Mouse (Mus musculus) stomach, embryonic 15.5 days (tissue): ENCODE measurements around the gene Fmnl2. TPM values are rescaled to one million over a fixed set of nuclear protein-coding genes. Genes with fewer than 3 reads are reported as not detected.

Experiments used
- ATAC-seq: fragments of 200-750 bp; cut with Nextera tagmentation; 2 replicates; pipeline ENCODE4 v1.8.0; 2017; ENCODE audit warnings: low read depth, moderate number of reproducible peaks, moderate TSS enrichment; ENCODE audit not compliant: insufficient read depth, low FRiP score
- H3K27ac ChIP-seq: fragments of 300-500 bp; sonication (generic); 2 replicates; pipeline ENCODE4 v1.5.1; 2015; ENCODE audit warnings: mild to moderate bottlenecking, inconsistent platforms
- H3K27me3 ChIP-seq: fragments of 300-500 bp; sonication (generic); replicated peaks from 2 replicates; pipeline ENCODE4 v1.6.1; 2015; ENCODE audit warnings: inconsistent platforms
- H3K36me3 ChIP-seq: fragments of 300-500 bp; sonication (generic); 2 replicates; pipeline ENCODE4 v1.6.1; 2015; ENCODE audit warnings: inconsistent platforms
- H3K4me1 ChIP-seq: fragments of 300-500 bp; sonication (generic); 2 replicates; pipeline ENCODE4 v1.6.1; 2015; ENCODE audit warnings: inconsistent platforms
- H3K4me2 ChIP-seq: fragments of 300-500 bp; sonication (generic); 2 replicates; pipeline ENCODE4 v1.6.1; 2015; ENCODE audit warnings: mild to moderate bottlenecking, inconsistent platforms
- H3K4me3 ChIP-seq: fragments of 300-500 bp; sonication (generic); replicated peaks from 2 replicates; pipeline ENCODE4 v1.5.1; 2015; ENCODE audit warnings: inconsistent platforms
- H3K9ac ChIP-seq: fragments of 300-500 bp; sonication (generic); 2 replicates; pipeline ENCODE4 v1.6.1; 2015; ENCODE audit warnings: inconsistent platforms
- H3K9me3 ChIP-seq: fragments of 300-500 bp; sonication (generic); 2 replicates; pipeline ENCODE4 v1.6.1; 2016; ENCODE audit warnings: inconsistent platforms
- WGBS: fragments of 180-500 bp; shearing (Covaris S2); methylation state at CpG from one replicate; pipeline ENCODE4 v1.1.7; 2015; 5-methylcytosine and 5-hydroxymethylcytosine counted together
- polyA plus RNA-seq: library from polyadenylated mRNA; unstranded; fragments of >200 nt; fragmentation: Nextera tagmentation; extraction: Ambion mirVana; gene quantifications from 2 replicates; pipeline ENCODE4 v1.2.1, GENCODE M21; 2015

Fmnl2 gene
- polyA plus RNA-seq, 1 experiment from 2014 or later, result 4.7 TPM

GRCm38 (mm10) chr2:53026056-53026769 lies 168.6 kb downstream of the Fmnl2 start:
- H3K4me1 ChIP-seq, result peaks cover 5% of the 10 kb centered on the region; the same call in 1 of the 2 replicates
- WGBS, result 50% methylated on average over 5 of the region's 5 CpGs
- peak; percentile 57; the same call in 1 of the 2 replicates for ATAC-seq
- H3K27ac ChIP-seq, result peak overlapping the region; percentile 26; the same call in 1 of the 2 replicates
- no peaks in the 10 kb centered on the region for H3K9me3 ChIP-seq
- no peak overlapping the region for H3K9ac ChIP-seq
- H3K36me3 ChIP-seq, result no peaks in the 10 kb centered on the region
- H3K4me2 ChIP-seq, result no peak overlapping the region
- no peaks in the 10 kb centered on the region for H3K27me3 ChIP-seq
- no peak overlapping the region for H3K4me3 ChIP-seq

DNA sequence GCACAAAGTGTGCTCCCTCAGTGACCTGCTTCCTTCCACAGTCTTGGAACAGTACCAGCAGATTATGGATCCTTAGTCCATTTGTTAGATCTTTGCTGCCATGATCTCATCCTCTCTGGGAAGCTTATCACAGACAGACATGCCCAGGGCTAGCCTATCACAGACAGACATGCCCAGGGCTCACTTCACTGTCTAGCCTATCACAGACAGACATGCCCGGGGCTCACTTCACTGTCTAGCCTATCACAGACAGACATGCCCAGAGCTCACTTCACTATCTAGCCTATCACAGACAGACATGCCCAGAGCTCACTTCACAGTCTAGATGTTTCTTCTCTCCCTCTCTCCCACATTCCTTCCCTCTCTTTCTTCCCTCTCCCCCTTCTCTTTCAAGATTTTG lies 171.2 kb downstream of the Fmnl2 start:
- ATAC-seq, result no peak
- H3K9ac ChIP-seq, result no peak overlapping the region
- H3K4me2 ChIP-seq, result no peak overlapping the region
- no peak overlapping the region for H3K4me3 ChIP-seq
- no peaks in the 10 kb centered on the region for H3K27me3 ChIP-seq
- WGBS, result 92% methylated on average over 1 of the region's 1 CpGs
- H3K27ac ChIP-seq, result no peak overlapping the region
- H3K36me3 ChIP-seq, result no peaks in the 10 kb centered on the region
- H3K9me3 ChIP-seq, result no peaks in the 10 kb centered on the region
- H3K4me1 ChIP-seq, result peaks cover 5% of the 10 kb centered on the region; the same call in 1 of the 2 replicates

- Histone ChIP-seq H3K27me3 (no peaks in the 10 kb centered on the region), H3K4me1 (peaks cover 5% of the 10 kb centered on the region; the same call in 1 of the 2 replicates), H3K27ac (peak overlapping the region; percentile 77), H3K9ac (no peak overlapping the region), H3K36me3 (no peaks in the 10 kb centered on the region), H3K4me2 (no peak overlapping the region), H3K4me3 (no peak overlapping the region), H3K9me3 (no peaks in the 10 kb centered on the region)
- WGBS, result 32% methylated on average over 7 of the region's 7 CpGs
- ATAC-seq, result peak; percentile 68; the same call in 1 of the 2 replicates
These were observed 172.2 kb downstream of the Fmnl2 start for GRCm38 (mm10) chr2:53029716-53030431.

DNA sequence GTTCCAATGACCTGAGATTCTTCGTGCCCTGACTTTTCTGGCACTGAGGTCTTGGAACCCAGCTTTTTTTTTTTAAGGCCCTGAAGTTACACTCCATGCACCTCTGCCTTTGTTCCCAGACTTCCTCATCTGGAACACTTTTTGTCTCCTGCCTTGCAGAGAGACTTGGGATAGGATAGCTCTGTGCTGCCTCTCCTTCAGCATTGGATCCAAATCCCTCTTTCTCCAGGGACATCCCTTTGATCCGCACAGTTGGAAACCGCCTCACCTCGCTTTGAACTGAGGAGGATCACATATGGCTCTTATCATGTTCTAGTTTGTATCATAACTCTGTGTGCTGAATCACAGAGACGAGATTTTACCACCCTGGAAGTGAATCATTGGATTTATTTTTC lies 172.8 kb downstream of the Fmnl2 start:
- H3K9me3 ChIP-seq, result no peaks in the 10 kb centered on the region
- H3K36me3 ChIP-seq, result no peaks in the 10 kb centered on the region
- H3K9ac ChIP-seq, result no peak overlapping the region
- WGBS, result 46% methylated on average over 5 of the region's 5 CpGs
- peaks cover 5% of the 10 kb centered on the region; the same call in 1 of the 2 replicates for H3K4me1 ChIP-seq
- no peak overlapping the region for H3K4me3 ChIP-seq
- H3K27me3 ChIP-seq, result no peaks in the 10 kb centered on the region
- H3K4me2 ChIP-seq, result no peak overlapping the region
- H3K27ac ChIP-seq, result peak overlapping the region; percentile 74
- ATAC-seq, result no peak

- Histone ChIP-seq H3K9ac (no peak overlapping the region), H3K4me1 (0 out of 2 replicates have a peak, but pooled peaks cover 3% of the 10 kb centered on the region), H3K36me3 (no peaks in the 10 kb centered on the region), H3K27me3 (no peaks in the 10 kb centered on the region), H3K4me2 (no peak overlapping the region), H3K4me3 (no peak overlapping the region), H3K9me3 (no peaks in the 10 kb centered on the region), H3K27ac (no peak overlapping the region)
- no peak for ATAC-seq
- 43% methylated on average over 2 of the region's 2 CpGs for WGBS
These were observed 180.6 kb downstream of the Fmnl2 start for GRCm38 (mm10) chr2:53038253-53038652.

- 0 out of 2 replicates have a peak overlapping the region, but pooled peaks have one; percentile 49 for H3K27ac ChIP-seq
- H3K9ac ChIP-seq, result no peak overlapping the region
- no peak overlapping the region for H3K4me2 ChIP-seq
- H3K27me3 ChIP-seq, result no peaks in the 10 kb centered on the region
- H3K36me3 ChIP-seq, result 0 out of 2 replicates have a peak, but pooled peaks cover 2% of the 10 kb centered on the region
- H3K4me1 ChIP-seq, result 0 out of 2 replicates have a peak, but pooled peaks cover 3% of the 10 kb centered on the region
- no peak overlapping the region for H3K4me3 ChIP-seq
- H3K9me3 ChIP-seq, result no peaks in the 10 kb centered on the region
- ATAC-seq, result no peak
- WGBS, result 35% methylated on average over 9 of the region's 9 CpGs
These were observed 181.1 kb downstream of the Fmnl2 start for GRCm38 (mm10) chr2:53038737-53039136.

DNA sequence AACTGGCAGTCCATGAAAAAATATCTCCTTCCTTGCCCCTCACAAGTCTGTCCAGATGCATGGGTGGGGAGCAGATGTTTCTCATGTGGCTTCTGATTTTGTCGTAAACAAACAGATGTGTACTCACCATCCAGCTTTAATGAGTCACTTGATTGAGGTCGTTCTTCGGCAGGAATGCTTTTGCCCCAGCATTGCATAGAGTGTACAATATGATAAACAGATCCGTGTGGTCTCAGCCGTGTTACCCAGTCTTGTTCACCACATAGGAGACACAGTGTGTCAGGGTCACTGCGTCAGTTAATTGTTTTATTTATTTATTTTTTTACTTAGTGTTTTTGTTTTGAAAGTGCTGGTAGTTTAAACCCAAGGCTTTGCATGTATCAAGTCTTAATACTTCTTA lies 189.4 kb downstream of the Fmnl2 start:
- no peaks in the 10 kb centered on the region for H3K4me1 ChIP-seq
- ATAC-seq, result no peak
- no peak overlapping the region for H3K4me3 ChIP-seq
- no peaks in the 10 kb centered on the region for H3K9me3 ChIP-seq
- no peak overlapping the region for H3K27ac ChIP-seq
- 0 out of 2 replicates have a peak, but pooled peaks cover 2% of the 10 kb centered on the region for H3K36me3 ChIP-seq
- H3K4me2 ChIP-seq, result no peak overlapping the region
- no peaks in the 10 kb centered on the region for H3K27me3 ChIP-seq
- no peak overlapping the region for H3K9ac ChIP-seq
- 56% methylated on average over 6 of the region's 6 CpGs for WGBS

DNA sequence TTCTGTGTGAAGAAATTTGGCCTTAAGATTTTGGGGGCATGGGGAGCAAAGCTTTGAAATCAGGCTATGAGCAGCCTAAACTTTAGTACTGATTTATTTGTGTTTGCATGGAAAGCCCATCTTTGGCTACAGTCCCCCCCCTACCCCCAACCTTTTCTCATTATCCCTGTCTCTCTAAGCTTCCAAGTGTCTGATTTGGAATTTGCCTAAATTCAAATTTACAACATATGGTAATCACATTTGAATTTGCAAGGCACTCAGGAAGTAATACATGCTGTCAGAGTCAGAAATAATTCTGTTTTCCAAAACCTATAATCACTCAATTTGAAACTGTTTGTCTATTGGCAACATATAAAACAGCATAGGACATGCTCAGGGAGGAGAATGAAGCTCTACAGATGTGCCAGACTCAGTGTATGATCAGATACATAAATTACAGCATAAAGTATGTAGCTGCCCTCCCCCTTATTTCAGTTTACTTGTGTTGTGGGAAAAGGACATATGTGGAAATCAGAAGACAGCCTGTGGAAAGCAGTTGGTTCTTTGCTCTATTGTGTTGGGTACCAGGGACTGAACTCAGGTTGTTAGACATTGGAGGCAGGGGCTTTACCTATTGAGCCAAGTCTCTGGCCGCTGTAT lies 190.2 kb downstream of the Fmnl2 start:
- H3K36me3 ChIP-seq, result 0 out of 2 replicates have a peak, but pooled peaks cover 2% of the 10 kb centered on the region
- no peaks in the 10 kb centered on the region for H3K9me3 ChIP-seq
- H3K27me3 ChIP-seq, result no peaks in the 10 kb centered on the region
- no peak overlapping the region for H3K27ac ChIP-seq
- no peak overlapping the region for H3K4me2 ChIP-seq
- H3K4me3 ChIP-seq, result no peak overlapping the region
- no peak for ATAC-seq
- H3K9ac ChIP-seq, result no peak overlapping the region
- no peaks in the 10 kb centered on the region for H3K4me1 ChIP-seq
- 94% methylated on average over 1 of the region's 1 CpGs for WGBS

DNA sequence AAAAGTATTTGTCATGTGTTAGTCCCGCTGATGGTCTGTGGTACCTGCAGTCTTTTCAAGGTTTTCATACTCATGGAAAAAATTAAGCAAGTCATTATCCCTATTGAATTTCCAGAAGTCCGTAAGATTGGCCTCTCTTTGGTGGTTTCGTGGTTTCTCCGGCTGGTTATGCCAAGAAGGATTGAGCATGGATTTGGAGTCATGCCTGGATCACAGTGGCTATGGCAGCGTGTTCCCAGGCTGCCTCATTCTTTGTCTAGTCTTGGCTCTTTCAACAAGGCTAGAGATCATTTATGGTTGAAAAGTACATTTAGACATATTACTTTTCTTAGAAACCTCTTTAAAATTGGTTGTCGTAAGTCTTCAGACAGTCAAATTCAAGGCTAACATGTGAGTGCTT lies 192.7 kb downstream of the Fmnl2 start:
- H3K27me3 ChIP-seq, result no peaks in the 10 kb centered on the region
- no peaks in the 10 kb centered on the region for H3K9me3 ChIP-seq
- H3K4me1 ChIP-seq, result no peaks in the 10 kb centered on the region
- no peaks in the 10 kb centered on the region for H3K36me3 ChIP-seq
- no peak overlapping the region for H3K9ac ChIP-seq
- no peak overlapping the region for H3K4me3 ChIP-seq
- no peak overlapping the region for H3K27ac ChIP-seq
- no peak overlapping the region for H3K4me2 ChIP-seq
- WGBS, result 91% methylated on average over 6 of the region's 6 CpGs
- no peak for ATAC-seq

GRCm38 (mm10) chr2:53051502-53051901 lies 193.8 kb downstream of the Fmnl2 start:
- Histone ChIP-seq H3K9ac (no peak overlapping the region), H3K27me3 (no peaks in the 10 kb centered on the region), H3K4me2 (no peak overlapping the region), H3K36me3 (no peaks in the 10 kb centered on the region), H3K4me3 (no peak overlapping the region), H3K27ac (no peak overlapping the region), H3K9me3 (no peaks in the 10 kb centered on the region), H3K4me1 (no peaks in the 10 kb centered on the region)
- 74% methylated on average over 8 of the region's 8 CpGs for WGBS
- no peak for ATAC-seq

DNA sequence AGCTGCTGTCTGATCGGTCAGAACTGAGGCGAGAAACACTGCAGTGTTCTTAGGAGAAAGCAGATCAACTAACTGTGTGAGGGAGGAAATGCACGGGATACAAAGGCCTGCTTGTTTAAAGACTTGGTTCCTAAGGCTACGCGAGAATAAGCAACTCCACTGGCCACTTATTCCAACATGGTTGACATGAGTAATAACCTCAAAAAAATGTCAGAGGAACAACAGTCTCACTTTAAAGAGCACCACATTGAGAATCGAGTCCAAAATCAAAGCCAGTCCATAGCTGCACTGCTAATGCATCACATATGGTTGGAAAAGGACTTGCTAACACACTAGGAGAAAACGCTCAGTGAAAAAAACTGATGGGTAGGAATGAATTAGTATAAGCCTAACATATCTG lies 196.1 kb downstream of the Fmnl2 start:
- no peak overlapping the region for H3K9ac ChIP-seq
- H3K9me3 ChIP-seq, result no peaks in the 10 kb centered on the region
- H3K4me2 ChIP-seq, result no peak overlapping the region
- H3K27me3 ChIP-seq, result no peaks in the 10 kb centered on the region
- H3K27ac ChIP-seq, result peak overlapping the region; percentile 31; the same call in 1 of the 2 replicates
- WGBS, result 29% methylated on average over 7 of the region's 7 CpGs
- H3K4me1 ChIP-seq, result no peaks in the 10 kb centered on the region
- no peaks in the 10 kb centered on the region for H3K36me3 ChIP-seq
- no peak overlapping the region for H3K4me3 ChIP-seq
- peak; percentile 58; the same call in 1 of the 2 replicates for ATAC-seq

DNA sequence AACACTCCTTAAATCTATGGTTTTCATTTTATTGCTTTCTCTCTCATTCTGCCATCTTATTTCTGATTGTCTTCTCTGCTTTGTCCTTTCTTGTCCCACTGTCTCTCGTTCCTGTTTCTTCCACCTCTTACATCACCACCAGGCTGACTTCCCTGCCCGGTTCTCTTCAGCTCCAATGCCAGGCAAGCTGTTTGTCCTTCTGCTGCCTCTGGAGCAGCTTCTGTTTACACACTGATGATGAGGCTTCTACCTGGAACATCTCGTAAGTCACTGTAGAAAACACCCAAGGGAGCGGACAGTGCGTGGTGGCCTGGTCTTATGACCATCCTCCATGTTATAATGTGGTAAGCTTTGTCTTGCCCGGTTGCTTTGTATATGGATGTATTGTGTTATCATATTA lies 198.9 kb downstream of the Fmnl2 start:
- no peaks in the 10 kb centered on the region for H3K9me3 ChIP-seq
- H3K4me2 ChIP-seq, result no peak overlapping the region
- no peaks in the 10 kb centered on the region for H3K27me3 ChIP-seq
- no peak for ATAC-seq
- H3K9ac ChIP-seq, result no peak overlapping the region
- no peaks in the 10 kb centered on the region for H3K36me3 ChIP-seq
- no peak overlapping the region for H3K27ac ChIP-seq
- H3K4me1 ChIP-seq, result no peaks in the 10 kb centered on the region
- 88% methylated on average over 6 of the region's 6 CpGs for WGBS
- no peak overlapping the region for H3K4me3 ChIP-seq
